ENCODE assay signal across 8 mouse cellular contexts in genomic region chr4:136242065-136242703, GRCm38 (mm10). TPM values are rescaled to one million over a fixed set of nuclear protein-coding genes. Genes with fewer than 3 reads are reported as not detected.
DNase-seq lines count a peak whose midpoint lies in the region; ATAC-seq and TF ChIP-seq lines count a peak whose summit lies in the region.

No protein-coding gene starts in this region.

- H3K27me3 ChIP-seq in cerebellum, adult 2 months (ENCODE audit: control insufficient read depth, insufficient read depth, low read length): peaks cover 1% of the 10 kb centered on the region; the same call in 1 of the 2 replicates
- peaks cover 12% of the 10 kb centered on the region for H3K27me3 ChIP-seq in kidney, postnatal 0 days (ENCODE audit: insufficient read depth, low read length)
- peaks cover 67% of the 10 kb centered on the region for H3K27me3 ChIP-seq in kidney, embryonic 15.5 days

- H3K4me1 ChIP-seq in cerebellum, adult 2 months (ENCODE audit: control insufficient read depth, insufficient read depth, low read length): no peaks in the 10 kb centered on the region
- H3K4me1 ChIP-seq in kidney, postnatal 0 days (replicated peaks; ENCODE audit: insufficient read depth, low read length): peaks cover 7% of the 10 kb centered on the region
- H3K4me1 ChIP-seq in kidney, embryonic 15.5 days: peaks cover 23% of the 10 kb centered on the region
- peaks cover 7% of the 10 kb centered on the region for H3K4me1 ChIP-seq in bone marrow macrophage, adult 2 months (ENCODE audit: control insufficient read depth, insufficient read depth, low read length)

- 31% methylated on average over 8 of the region's 8 CpGs for WGBS in cerebellum, adult 2 months
- WGBS in kidney, postnatal 0 days: 50% methylated on average over 8 of the region's 8 CpGs
- WGBS in kidney, embryonic 15.5 days: 46% methylated on average over 8 of the region's 8 CpGs

- no peak overlapping the region for H3K9ac ChIP-seq in kidney, postnatal 0 days (ENCODE audit: low read depth, low read length)
- no peak overlapping the region for H3K9ac ChIP-seq in kidney, embryonic 15.5 days

- H3K9me3 ChIP-seq in kidney, postnatal 0 days (replicated peaks; ENCODE audit: low read length): no peaks in the 10 kb centered on the region
- no peaks in the 10 kb centered on the region for H3K9me3 ChIP-seq in kidney, embryonic 15.5 days (replicated peaks)

- H3K4me2 ChIP-seq in kidney, postnatal 0 days (ENCODE audit: low read length): no peak overlapping the region
- H3K4me2 ChIP-seq in kidney, embryonic 15.5 days: no peak overlapping the region

- H3K36me3 ChIP-seq in kidney, postnatal 0 days (ENCODE audit: insufficient read depth, low read length): 0 out of 2 replicates have a peak, but pooled peaks cover 3% of the 10 kb centered on the region
- H3K36me3 ChIP-seq in kidney, embryonic 15.5 days: peaks cover 5% of the 10 kb centered on the region; the same call in 1 of the 2 replicates

- H3K27ac ChIP-seq in cerebellum, adult 2 months (ENCODE audit: insufficient read depth, low read length): no peak overlapping the region
- no peak overlapping the region for H3K27ac ChIP-seq in kidney, postnatal 0 days
- no peak overlapping the region for H3K27ac ChIP-seq in kidney, embryonic 15.5 days
- H3K27ac ChIP-seq in bone marrow macrophage, adult 2 months (ENCODE audit: insufficient read depth, low read depth, low read length): no peak overlapping the region

- H3K4me3 ChIP-seq in cerebellum, adult 2 months (replicated peaks; ENCODE audit: insufficient read depth, low read depth, low read length): no peak overlapping the region
- H3K4me3 ChIP-seq in kidney, postnatal 0 days (replicated peaks; ENCODE audit: low read depth, low read length): no peak overlapping the region
- H3K4me3 ChIP-seq in kidney, embryonic 15.5 days (replicated peaks): no peak overlapping the region
- no peak overlapping the region for H3K4me3 ChIP-seq in bone marrow macrophage, adult 2 months (ENCODE audit: insufficient read depth, low read length)

- TF ChIP-seq CTCF in cerebellum, adult 2 months (IDR thresholded peaks at IDR 0.05; ENCODE audit: borderline replicate concordance, insufficient read depth, low read depth, low read length): peak; percentile 35; the same call in 1 of the 2 replicates
- peak; percentile 73 for TF ChIP-seq CTCF in kidney, postnatal 0 days (IDR thresholded peaks at IDR 0.05; ENCODE audit: low read depth)
- TF ChIP-seq CTCF in bone marrow macrophage, adult 2 months (IDR thresholded peaks at IDR 0.05; ENCODE audit: low read depth, low read length): peak; percentile 13; the same call in 1 of the 2 replicates

- DNase-seq in cerebellum, adult 2 months: no peak
- no peak for DNase-seq in cerebellum, adult 9-11 months
- no peak for DNase-seq in kidney, postnatal 0 days (ENCODE audit: low spot score)
- peak; percentile 55 for DNase-seq in lung, postnatal 36 days
- no peak for DNase-seq in right cerebral cortex, adult 18-20 months
- no peak for DNase-seq in layer of hippocampus, postnatal 14 days (ENCODE audit: low spot score in 2 of 2)

- TF ChIP-seq POLR2A in cerebellum, adult 2 months (IDR thresholded peaks at IDR 0.05; ENCODE audit: borderline replicate concordance, insufficient read depth, low read length): no peak
- no peak for TF ChIP-seq POLR2A in bone marrow macrophage, adult 2 months (IDR thresholded peaks at IDR 0.05; ENCODE audit: borderline replicate concordance, low read depth, low read length)

- ATAC-seq in kidney, postnatal 0 days (replicated peaks; ENCODE audit: low FRiP score, low read depth): no peak
- ATAC-seq in kidney, embryonic 15.5 days (replicated peaks; ENCODE audit: low FRiP score): no peak

RNA-seq across cellular contexts. Expression of gene Tcea3, which starts 5.3 kb away (rescaled TPM):
- polyA plus RNA-seq in cerebellum, adult 2 months (2012; rRNA removed): 1.2 and 1.6 TPM in 2 replicates
- polyA plus RNA-seq in kidney, postnatal 0 days (2015; fragmentation: Nextera tagmentation; extraction: Ambion mirVana): 11.2 and 12.3 TPM in 2 replicates
- 10.9 and 12.5 TPM in 2 replicates for polyA plus RNA-seq in kidney, embryonic 15.5 days (2015; fragmentation: Nextera tagmentation; extraction: Ambion mirVana)
- polyA plus RNA-seq in bone marrow macrophage, adult 2 months (2012; ENCODE audit: insufficient read depth, insufficient read length, missing spikeins): 6.9 and 7.8 TPM in 2 replicates
- under 1 TPM; 0.31 to 0.44 TPM for total RNA-seq in layer of hippocampus, postnatal 14 days (2021)

RNA-seq across cellular contexts. Expression of gene Asap3, which starts 36.0 kb away (rescaled TPM):
- 5.5 and 6.3 TPM in 2 replicates for polyA plus RNA-seq in cerebellum, adult 2 months (2012; rRNA removed)
- polyA plus RNA-seq in kidney, postnatal 0 days (2015; fragmentation: Nextera tagmentation; extraction: Ambion mirVana): 2.7 and 3.0 TPM in 2 replicates
- polyA plus RNA-seq in kidney, embryonic 15.5 days (2015; fragmentation: Nextera tagmentation; extraction: Ambion mirVana): 4.5 and 6.0 TPM in 2 replicates
- 0.37 and 0.78 TPM in 2 replicates for polyA plus RNA-seq in bone marrow macrophage, adult 2 months (2012; ENCODE audit: insufficient read depth, insufficient read length, missing spikeins)
- 1 to 10 TPM; 5.1 to 6.0 TPM for total RNA-seq in layer of hippocampus, postnatal 14 days (2021)

RNA-seq across cellular contexts. Expression of gene Zfp46, which starts 42.3 kb away (rescaled TPM):
- 26.3 and 29.8 TPM in 2 replicates for polyA plus RNA-seq in cerebellum, adult 2 months (2012; rRNA removed)
- polyA plus RNA-seq in kidney, postnatal 0 days (2015; fragmentation: Nextera tagmentation; extraction: Ambion mirVana): 13.8 and 15.2 TPM in 2 replicates
- polyA plus RNA-seq in kidney, embryonic 15.5 days (2015; fragmentation: Nextera tagmentation; extraction: Ambion mirVana): 22.8 TPM in 2 replicates
- polyA plus RNA-seq in bone marrow macrophage, adult 2 months (2012; ENCODE audit: insufficient read depth, insufficient read length, missing spikeins): 7.8 and 8.0 TPM in 2 replicates
- total RNA-seq in layer of hippocampus, postnatal 14 days (2021): 10 to 100 TPM; 69.9 to 74.4 TPM

Comparison
In these comparisons a context has a peak if more than half of its experiments do, and no peak if none do; other contexts are left out.
1. CTCF ChIP-seq: peak in every context shown above with its lines; median percentile 73 in kidney, postnatal 0 days; 35 in cerebellum, adult 2 months; 13 in bone marrow macrophage, adult 2 months.